Mouse (Mus musculus): Measurements from ENCODE around the gene Tmem26. TPM values are rescaled to one million over a fixed set of nuclear protein-coding genes. Genes with fewer than 3 reads are reported as not detected.

Tmem26 gene
- total RNA-seq, 2 experiments from 2014 or later, result 0.20 to 0.47 TPM

- Histone ChIP-seq H3K4me3 (no peak overlapping the region), H3K27ac (no peak overlapping the region)
- no peak for DNase-seq (ENCODE audit: extremely low spot score in 1 of 2, low spot score in 2 of 2)
- no peak for TF ChIP-seq CTCF (IDR thresholded peaks at IDR 0.05)
- intact Hi-C loops (cut with DNase I), result no loop called here
Observed at GRCm38 (mm10) chr10:68818065-68818759, 94.8 kb downstream of the Tmem26 start.

GRCm38 (mm10) chr10:68824519-68824918, 101.1 kb downstream of the Tmem26 start:
- intact Hi-C loops (cut with DNase I), result no loop called here
- Histone ChIP-seq H3K4me3 (no peak overlapping the region), H3K27ac (no peak overlapping the region)
- no peak for TF ChIP-seq CTCF (IDR thresholded peaks at IDR 0.05)
- no peak for DNase-seq (ENCODE audit: extremely low spot score in 1 of 2, low spot score in 2 of 2)

Other genes with a start within 250 kb of the Tmem26 start
- 1 to 10 TPM; 1.7 to 1.8 TPM for gene Cabcoco1, start 181.8 kb upstream of the Tmem26 start, total RNA-seq (2021)

All from left cerebral cortex, adult 2 months (tissue).